Comparison of ENCODE assay signal across 9 mouse cellular contexts in genomic region chr10:115585491-115586245, GRCm38 (mm10). TPM values are rescaled to one million over a fixed set of nuclear protein-coding genes. Genes with fewer than 3 reads are reported as not detected.
DNase-seq lines count a peak whose midpoint lies in the region; ATAC-seq and TF ChIP-seq lines count a peak whose summit lies in the region.
"Had no signal": no experiment of that assay in that cellular context is flagged by ENCODE, and none has a peak within 500 bp of the region (broad histone marks: within the 10 kb centered on the region; RNA-seq: fewer than 3 reads in every experiment).

No protein-coding gene starts in this region.

- H3K4me1 ChIP-seq in kidney, embryonic 16.5 days (ENCODE audit: insufficient read depth, low read length) = peaks cover 30% of the 10 kb centered on the region
- H3K4me1 ChIP-seq in embryonic fibroblast, embryonic 13.5 days (ENCODE audit: control insufficient read depth, insufficient read depth, low read length) = peaks cover 8% of the 10 kb centered on the region
- peaks cover 32% of the 10 kb centered on the region for H3K4me1 ChIP-seq in limb, embryonic 12.5 days (replicated peaks)
- peaks cover 32% of the 10 kb centered on the region for H3K4me1 ChIP-seq in neural tube, embryonic 15.5 days

- under 1% methylated on average over 21 of the region's 21 CpGs for WGBS in kidney, embryonic 16.5 days
- 1% methylated on average over 21 of the region's 21 CpGs for WGBS in limb, embryonic 12.5 days
- 1% methylated on average over 21 of the region's 21 CpGs for WGBS in neural tube, embryonic 15.5 days

- DNase-seq in kidney, adult 8-10 months = no peak
- no peak for DNase-seq in adrenal gland, postnatal 10 days
- no peak for DNase-seq in gastrocnemius, postnatal 36 days
- DNase-seq in kidney, postnatal 36 days = no peak
- DNase-seq: spleen, adult 18-20 months had no signal

- intact Hi-C loops in gastrocnemius, postnatal 36 days (cut with DNase I) = no loop called here

- H3K4me3 ChIP-seq in kidney, embryonic 16.5 days (ENCODE audit: low read length) = peak overlapping the region; percentile 58
- H3K4me3 ChIP-seq in embryonic fibroblast, embryonic 13.5 days (ENCODE audit: insufficient read depth, low read length) = peak overlapping the region; percentile 42
- peak overlapping the region; percentile 55 for H3K4me3 ChIP-seq in limb, embryonic 12.5 days (replicated peaks)
- peak overlapping the region; percentile 75 for H3K4me3 ChIP-seq in neural tube, embryonic 15.5 days (replicated peaks)

- H3K9ac ChIP-seq in kidney, embryonic 16.5 days (replicated peaks; ENCODE audit: low read length) = peak overlapping the region; percentile 4; the same call in 1 of the 2 replicates
- no peak overlapping the region for H3K9ac ChIP-seq in limb, embryonic 12.5 days (replicated peaks)
- H3K9ac ChIP-seq in neural tube, embryonic 15.5 days (replicated peaks) = no peak overlapping the region; the same call in 1 of the 2 replicates

- no peaks in the 10 kb centered on the region for H3K9me3 ChIP-seq in kidney, embryonic 16.5 days (ENCODE audit: low read length)
- no peaks in the 10 kb centered on the region for H3K9me3 ChIP-seq in limb, embryonic 12.5 days
- H3K9me3 ChIP-seq in neural tube, embryonic 15.5 days (replicated peaks) = no peaks in the 10 kb centered on the region

- H3K27ac ChIP-seq in kidney, embryonic 16.5 days (ENCODE audit: low read length) = no peak overlapping the region
- H3K27ac ChIP-seq in embryonic fibroblast, embryonic 13.5 days (ENCODE audit: insufficient read depth, low read length) = no peak overlapping the region; the same call in 1 of the 2 replicates
- no peak overlapping the region for H3K27ac ChIP-seq in limb, embryonic 12.5 days
- H3K27ac ChIP-seq in neural tube, embryonic 15.5 days (replicated peaks) = no peak overlapping the region

- no peak for ATAC-seq in kidney, embryonic 16.5 days (ENCODE audit: low FRiP score, low TSS enrichment)
- ATAC-seq in limb, embryonic 12.5 days (ENCODE audit: insufficient number of reproducible peaks, insufficient read depth, low FRiP score, low TSS enrichment, low read depth) = no peak
- ATAC-seq in neural tube, embryonic 15.5 days (ENCODE audit: low FRiP score) = no peak

- H3K36me3 ChIP-seq in kidney, embryonic 16.5 days (ENCODE audit: insufficient read depth, low read length) = no peaks in the 10 kb centered on the region
- no peaks in the 10 kb centered on the region for H3K36me3 ChIP-seq in limb, embryonic 12.5 days
- H3K36me3 ChIP-seq in neural tube, embryonic 15.5 days = no peaks in the 10 kb centered on the region

- H3K27me3 ChIP-seq in kidney, embryonic 16.5 days (ENCODE audit: insufficient read depth, low read length) = peaks cover 50% of the 10 kb centered on the region
- H3K27me3 ChIP-seq in limb, embryonic 12.5 days = peaks cover 69% of the 10 kb centered on the region
- peaks cover 32% of the 10 kb centered on the region for H3K27me3 ChIP-seq in neural tube, embryonic 15.5 days (replicated peaks)

- TF ChIP-seq CTCF in embryonic fibroblast, embryonic 13.5 days (IDR thresholded peaks at IDR 0.05; ENCODE audit: borderline replicate concordance, insufficient read depth, low read length) = no peak

- peak overlapping the region; percentile 91 for H3K4me2 ChIP-seq in kidney, embryonic 16.5 days (replicated peaks; ENCODE audit: low read depth, low read length)
- peak overlapping the region; percentile 98 for H3K4me2 ChIP-seq in limb, embryonic 12.5 days
- peak overlapping the region; percentile 99 for H3K4me2 ChIP-seq in neural tube, embryonic 15.5 days

- TF ChIP-seq POLR2A in embryonic fibroblast, embryonic 13.5 days (IDR thresholded peaks at IDR 0.05; ENCODE audit: low read depth, low read length) = no peak

RNA-seq across cellular contexts. Expression of gene Lgr5, which starts 1.9 kb away (rescaled TPM):
- polyA plus RNA-seq in kidney, embryonic 16.5 days (2015; fragmentation: Nextera tagmentation; extraction: Ambion mirVana) = 7.3 and 7.8 TPM in 2 replicates
- 8.7 and 33.3 TPM in 2 replicates for polyA plus RNA-seq in embryonic fibroblast, embryonic 13.5 days (2011; ENCODE audit: insufficient read length, low read depth, missing spikeins)
- polyA plus RNA-seq in limb, embryonic 12.5 days (2016; fragmentation: Nextera tagmentation; extraction: Ambion mirVana) = 6.6 and 8.9 TPM in 2 replicates
- polyA plus RNA-seq in neural tube, embryonic 15.5 days (2015; fragmentation: Nextera tagmentation; extraction: Ambion mirVana) = 2.5 and 3.0 TPM in 2 replicates
- 10 to 100 TPM; 16.5 to 22.3 TPM for total RNA-seq in adrenal gland, postnatal 10 days (2021)
- total RNA-seq in gastrocnemius, postnatal 36 days (2021) = under 1 TPM in 1 of 2 experiments, not detected in 1; 0.05 TPM

RNA-seq across cellular contexts. Expression of gene A930009A15Rik, which starts 15.9 kb away (rescaled TPM):
- polyA plus RNA-seq in kidney, embryonic 16.5 days (2015; fragmentation: Nextera tagmentation; extraction: Ambion mirVana) = not detected in 2 replicates
- not detected in 2 replicates for polyA plus RNA-seq in embryonic fibroblast, embryonic 13.5 days (2011; ENCODE audit: insufficient read length, low read depth, missing spikeins)
- polyA plus RNA-seq in limb, embryonic 12.5 days (2016; fragmentation: Nextera tagmentation; extraction: Ambion mirVana) = not detected in 2 replicates
- 0.46 and 0.49 TPM in 2 replicates for polyA plus RNA-seq in neural tube, embryonic 15.5 days (2015; fragmentation: Nextera tagmentation; extraction: Ambion mirVana)
- not detected for total RNA-seq in adrenal gland, postnatal 10 days (2021)
- not detected for total RNA-seq in gastrocnemius, postnatal 36 days (2021)
